Mouse (Mus musculus) fat pad, adult 2 months (tissue): ENCODE measurements around the gene Olfr1281.
"Not testable (repeated sequence)": the region's sequence is repeated elsewhere in the genome, so short reads cannot be mapped to it uniquely, and the experiment has no call there.

Experiments used
- DNase-seq: peaks from one replicate; pipeline ENCODE4 v3.0.0-alpha.2; 2011; ENCODE audit warnings: low read depth, low spot score; ENCODE audit errors: extremely low read depth

The Olfr1281 gene

DNA sequence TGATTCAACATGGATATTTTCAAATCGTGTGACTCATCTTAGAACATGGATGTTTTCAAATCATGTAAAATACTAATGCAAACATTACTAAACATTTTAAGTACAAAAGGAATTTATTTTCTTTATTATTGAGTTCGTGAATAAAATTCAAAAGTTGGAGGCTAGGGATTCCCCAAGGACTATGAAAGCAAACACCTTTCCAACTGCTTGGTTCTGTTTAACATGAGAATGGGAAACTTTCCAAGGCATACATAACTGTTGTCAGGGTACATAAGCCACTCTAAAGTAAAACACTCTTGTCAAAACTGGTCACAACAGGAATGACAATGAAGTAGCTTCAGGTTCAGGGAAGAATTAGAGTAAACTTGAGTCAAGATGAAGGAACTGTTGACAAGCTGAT lies at the start of gene Olfr1281:
TSS of gene Olfr1281 (plus strand) at position 301 of the 400 bp plus-strand sequence.
- no peak for DNase-seq

GRCm38 (mm10) chr2:111289836-111290235 lies 36.5 kb upstream of the Olfr1281 start, which contains the start of gene Olfr1278:
Gene Olfr1278 (plus strand): TSS chr2:111290136.
- no peak for DNase-seq

- DNase-seq, result no peak
Observed at GRCm38 (mm10) chr2:111298541-111298940, 27.8 kb upstream of the Olfr1281 start.

GRCm38 (mm10) chr2:111300374-111300773 lies 25.9 kb upstream of the Olfr1281 start, which contains the start of gene Olfr1279:
Gene Olfr1279 (plus strand): TSS chr2:111300635.
- DNase-seq, result no peak

GRCm38 (mm10) chr2:111313717-111314116 lies 12.6 kb upstream of the Olfr1281 start, which contains the start of gene Olfr1280:
Gene Olfr1280 (plus strand): TSS chr2:111314017.
- DNase-seq, result no peak

GRCm38 (mm10) chr2:111333721-111334120 lies 7.4 kb downstream of the Olfr1281 start:
- not testable (repeated sequence) for DNase-seq

DNA sequence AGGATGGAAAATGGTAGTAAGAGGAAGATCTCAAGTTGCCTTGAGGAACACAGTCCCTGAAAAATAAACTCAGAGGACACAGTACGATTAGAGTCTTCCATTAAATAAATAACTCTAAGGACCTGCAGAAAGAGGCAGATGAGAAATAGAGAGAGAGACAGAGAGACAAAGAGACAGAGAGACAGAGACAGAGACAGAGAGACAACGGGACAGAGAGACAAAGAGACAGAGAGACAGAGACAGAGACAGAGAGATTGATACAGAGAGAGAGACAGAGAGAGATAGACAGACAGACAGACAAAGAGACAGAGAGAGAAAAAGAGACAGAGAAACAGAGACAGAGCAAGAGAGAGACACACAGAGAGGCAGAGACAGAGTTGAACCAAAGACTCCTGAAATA lies 9.7 kb downstream of the Olfr1281 start, which contains the start of gene Olfr1282:
TSS of gene Olfr1282 (minus strand) at position 101 of the 400 bp plus-strand sequence.
- no peak for DNase-seq

DNA sequence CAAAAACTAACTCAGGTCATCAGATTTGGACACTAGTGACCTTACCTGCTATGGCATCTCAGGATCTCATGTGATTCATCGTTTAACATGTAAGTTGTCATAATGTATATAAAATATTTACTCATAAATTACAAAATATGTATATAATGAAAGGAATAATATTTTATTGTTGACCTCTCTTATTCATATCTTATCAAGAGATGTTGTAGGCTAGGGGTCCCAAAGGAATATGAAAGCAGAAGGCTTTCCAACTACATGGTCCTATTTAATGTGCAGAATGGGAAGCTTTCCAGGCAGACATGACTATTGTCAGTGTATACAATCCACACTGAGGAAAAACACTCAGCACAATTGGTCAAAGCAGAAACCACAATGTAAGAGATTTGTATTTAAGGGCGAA lies 40.2 kb downstream of the Olfr1281 start, which contains the start of gene Olfr1283:
TSS of gene Olfr1283 (plus strand) at position 301 of the 400 bp plus-strand sequence.
- no peak for DNase-seq

- DNase-seq, result no peak
Observed at GRCm38 (mm10) chr2:111375222-111375621, 48.9 kb downstream of the Olfr1281 start, which contains the start of gene Olfr1284. Gene Olfr1284 (plus strand): TSS chr2:111375522.
